Mouse (Mus musculus) cerebellum, adult 2 months (tissue): ENCODE measurements around the gene Tmco1.

Experiments
- CTCF ChIP-seq: fragments of 200-500 bp; IDR thresholded peaks from 2 replicates; pipeline ENCODE4 v1.5.1; 2011; ENCODE audit warnings: low read depth, mild to moderate bottlenecking, control low read depth, low read length, moderate library complexity, borderline replicate concordance; ENCODE audit not compliant: insufficient read depth
- POLR2A ChIP-seq: fragments of 200-500 bp; IDR thresholded peaks from 2 replicates; pipeline ENCODE4 v1.6.1; 2011; ENCODE audit warnings: low read length, control low read depth, borderline replicate concordance; ENCODE audit not compliant: insufficient read depth

- TF ChIP-seq CTCF (no peak), POLR2A (no peak)
Observed at GRCm38 (mm10) chr1:167360268-167360667, 52.1 kb downstream of the Tmco1 start.
